ENCODE assay signal across 1 mouse cellular context in the genomic region with DNA sequence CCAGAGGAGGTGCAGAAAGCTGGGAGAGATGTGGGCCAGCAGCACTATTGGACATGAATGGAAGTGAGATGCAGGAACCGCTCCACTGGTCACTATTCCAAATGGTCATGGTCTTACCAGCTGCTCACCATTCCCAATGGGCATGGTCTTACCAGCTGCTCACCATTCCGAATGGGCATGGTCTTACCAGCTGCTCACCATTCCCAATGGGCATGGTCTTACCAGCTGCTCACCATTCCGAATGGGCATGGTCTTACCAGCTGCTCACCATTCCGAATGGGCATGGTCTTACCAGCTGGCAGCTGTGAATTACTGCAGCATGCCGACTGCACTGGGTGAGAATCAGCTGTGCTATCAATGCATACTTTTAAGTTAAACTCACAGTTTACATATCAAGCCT. TPM values are rescaled to one million over a fixed set of nuclear protein-coding genes. Genes with fewer than 3 reads are reported as not detected.
"Had no signal": no experiment of that assay in that cellular context is flagged by ENCODE, and none has a peak within 500 bp of the region (broad histone marks: within the 10 kb centered on the region; RNA-seq: fewer than 3 reads in every experiment).

No protein-coding gene starts in this region.

RNA-seq across cellular contexts. Expression of a gene that starts 45.9 kb away (rescaled TPM):
- total RNA-seq: neutrophil, adult 5-6 weeks had no signal
